In the genomic region with DNA sequence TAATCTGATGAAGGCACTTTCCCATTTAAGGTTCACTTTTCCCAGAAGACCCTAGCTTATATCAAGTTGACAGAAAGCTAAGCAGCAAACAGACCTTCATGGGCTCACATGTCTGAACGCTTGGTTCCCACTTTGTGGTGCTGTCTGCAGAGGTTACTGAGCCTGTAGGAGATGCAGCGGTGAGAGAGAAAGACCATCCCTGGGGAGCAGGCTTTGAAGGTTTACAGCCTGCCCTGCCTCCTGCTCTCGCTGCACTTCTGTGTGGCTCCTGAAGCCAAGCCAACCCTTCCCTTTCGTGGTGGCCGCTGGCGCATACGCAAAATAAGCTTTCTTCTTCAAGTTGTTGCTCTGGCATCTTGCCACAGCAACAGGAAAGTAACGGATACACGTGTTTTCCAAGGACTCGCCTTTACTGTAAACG, we compare ENCODE assay signal across 8 mouse cellular contexts. TPM values are rescaled to one million over a fixed set of nuclear protein-coding genes. Genes with fewer than 3 reads are reported as not detected.
DNase-seq lines count a peak whose midpoint lies in the region; ATAC-seq lines count a peak whose summit lies in the region.

Gene 4930550C14Rik, plus strand, starts transcription at position 35 of the 421 bp plus-strand sequence.

- H3K36me3 ChIP-seq in embryonic facial prominence, embryonic 15.5 days = peaks cover 6% of the 10 kb centered on the region; the same call in 1 of the 2 replicates
- no peaks in the 10 kb centered on the region for H3K36me3 ChIP-seq in limb, embryonic 11.5 days (ENCODE audit: control insufficient read depth, insufficient read depth, low read length)
- H3K36me3 ChIP-seq in midbrain, embryonic 14.5 days (ENCODE audit: control insufficient read depth, insufficient read depth, low read length) = no peaks in the 10 kb centered on the region

- H3K27me3 ChIP-seq in embryonic facial prominence, embryonic 15.5 days = no peaks in the 10 kb centered on the region
- H3K27me3 ChIP-seq in limb, embryonic 11.5 days (ENCODE audit: control insufficient read depth, insufficient read depth, low read length) = no peaks in the 10 kb centered on the region
- no peaks in the 10 kb centered on the region for H3K27me3 ChIP-seq in midbrain, embryonic 14.5 days (ENCODE audit: control insufficient read depth, insufficient read depth, low read length)

- peak within 1 kb of the TSS; percentile 78 for H3K27ac ChIP-seq in embryonic facial prominence, embryonic 15.5 days (replicated peaks)
- peak within 1 kb of the TSS; percentile 52; the same call in 1 of the 2 replicates for H3K27ac ChIP-seq in limb, embryonic 11.5 days (replicated peaks; ENCODE audit: low read depth, low read length)
- H3K27ac ChIP-seq in midbrain, embryonic 14.5 days (replicated peaks; ENCODE audit: low read depth, low read length) = no peak within 1 kb of the TSS

- H3K4me3 ChIP-seq in embryonic facial prominence, embryonic 15.5 days (replicated peaks) = peak within 1 kb of the TSS; percentile 19
- H3K4me3 ChIP-seq in limb, embryonic 11.5 days (ENCODE audit: low read depth, low read length) = no peak within 1 kb of the TSS
- H3K4me3 ChIP-seq in midbrain, embryonic 14.5 days (replicated peaks; ENCODE audit: low read depth, low read length) = no peak within 1 kb of the TSS

- 0 out of 2 replicates have a peak, but pooled peaks have one; percentile 51 for ATAC-seq in embryonic facial prominence, embryonic 15.5 days (ENCODE audit: insufficient number of reproducible peaks, low FRiP score, low TSS enrichment, low read depth)
- no peak for ATAC-seq in limb, embryonic 11.5 days (ENCODE audit: insufficient number of reproducible peaks, low FRiP score, low TSS enrichment, low read depth)
- no peak for ATAC-seq in midbrain, embryonic 14.5 days (ENCODE audit: low FRiP score, low TSS enrichment)

- no peak within 1 kb of the TSS for H3K9ac ChIP-seq in embryonic facial prominence, embryonic 15.5 days
- H3K9ac ChIP-seq in limb, embryonic 11.5 days (ENCODE audit: low read length) = no peak within 1 kb of the TSS
- H3K9ac ChIP-seq in midbrain, embryonic 14.5 days (replicated peaks; ENCODE audit: low read length) = no peak within 1 kb of the TSS

- H3K4me1 ChIP-seq in embryonic facial prominence, embryonic 15.5 days = peaks cover 18% of the 10 kb centered on the region
- peaks cover 5% of the 10 kb centered on the region; the same call in 1 of the 2 replicates for H3K4me1 ChIP-seq in limb, embryonic 11.5 days (ENCODE audit: control insufficient read depth, insufficient read depth, low read length)
- H3K4me1 ChIP-seq in midbrain, embryonic 14.5 days (ENCODE audit: control insufficient read depth, insufficient read depth, low read length) = peaks cover 15% of the 10 kb centered on the region

- H3K9me3 ChIP-seq in embryonic facial prominence, embryonic 15.5 days (replicated peaks) = no peaks in the 10 kb centered on the region
- H3K9me3 ChIP-seq in limb, embryonic 11.5 days (ENCODE audit: control insufficient read depth, low read length) = no peaks in the 10 kb centered on the region
- no peaks in the 10 kb centered on the region for H3K9me3 ChIP-seq in midbrain, embryonic 14.5 days (ENCODE audit: control insufficient read depth, low read length)

- H3K4me2 ChIP-seq in embryonic facial prominence, embryonic 15.5 days (replicated peaks) = peak within 1 kb of the TSS; percentile 49
- H3K4me2 ChIP-seq in limb, embryonic 11.5 days (ENCODE audit: low read depth, severe bottlenecking) = no peak within 1 kb of the TSS
- H3K4me2 ChIP-seq in midbrain, embryonic 14.5 days (ENCODE audit: low read length) = peak within 1 kb of the TSS; percentile 8; the same call in 1 of the 2 replicates

- WGBS in embryonic facial prominence, embryonic 15.5 days = 8% methylated on average over 11 of the region's 11 CpGs
- 13% methylated on average over 11 of the region's 11 CpGs for WGBS in limb, embryonic 11.5 days
- 34% methylated on average over 11 of the region's 11 CpGs for WGBS in midbrain, embryonic 14.5 days

- DNase-seq in layer of hippocampus, postnatal 10 days (ENCODE audit: low spot score in 2 of 2) = peak; percentile 17 to 32
- no peak for DNase-seq in layer of hippocampus, postnatal 25 days (ENCODE audit: extremely low spot score in 1 of 2, low spot score in 1 of 2)
- peak; percentile 54 for DNase-seq in heart, postnatal 4 days
- peak; percentile 31 for DNase-seq in limb, embryonic 11.5 days (ENCODE audit: low spot score)
- peak; percentile 40 for DNase-seq in midbrain, embryonic 14.5 days
- DNase-seq in thymus, postnatal 10 days (ENCODE audit: low spot score in 2 of 2) = no peak
- no peak for DNase-seq in thymus, adult 18-20 months

RNA-seq across cellular contexts. Expression of gene 4930550C14Rik, which starts in this region (rescaled TPM):
- total RNA-seq in layer of hippocampus, postnatal 10 days (2021) = under 1 TPM in 1 of 2 experiments, not detected in 1; 0.11 TPM
- total RNA-seq in layer of hippocampus, postnatal 25 days (2021) = under 1 TPM; 0.27 to 0.38 TPM
- polyA plus RNA-seq in embryonic facial prominence, embryonic 15.5 days (2015; fragmentation: Nextera tagmentation; extraction: Ambion mirVana) = 1.3 and 1.6 TPM in 2 replicates
- under 1 TPM in 1 of 2 experiments, not detected in 1; 0.52 TPM for total RNA-seq in heart, postnatal 4 days (2021)
- 0.51 and 0.57 TPM in 2 replicates for polyA plus RNA-seq in limb, embryonic 11.5 days (2014; fragmentation: Nextera tagmentation; extraction: Ambion mirVana)
- 0.08 and 0.41 TPM in 2 replicates for polyA plus RNA-seq in midbrain, embryonic 14.5 days (2014; fragmentation: Nextera tagmentation; extraction: Ambion mirVana)

Comparison
In these comparisons a context has a peak if more than half of its experiments do, and no peak if none do; other contexts are left out.
1. Peak in DNase-seq in layer of hippocampus, postnatal 10 days; RNA of the gene not detected or under 1 TPM.
2. Peak in DNase-seq in heart, postnatal 4 days; RNA of the gene not detected or under 1 TPM.
3. Peak in DNase-seq and H3K27ac ChIP-seq in limb, embryonic 11.5 days; RNA of the gene not detected or under 1 TPM.
4. Peak in DNase-seq and H3K4me2 ChIP-seq in midbrain, embryonic 14.5 days; RNA of the gene not detected or under 1 TPM.